Mouse (Mus musculus): Measurements from ENCODE around the gene Xpa.

DNA sequence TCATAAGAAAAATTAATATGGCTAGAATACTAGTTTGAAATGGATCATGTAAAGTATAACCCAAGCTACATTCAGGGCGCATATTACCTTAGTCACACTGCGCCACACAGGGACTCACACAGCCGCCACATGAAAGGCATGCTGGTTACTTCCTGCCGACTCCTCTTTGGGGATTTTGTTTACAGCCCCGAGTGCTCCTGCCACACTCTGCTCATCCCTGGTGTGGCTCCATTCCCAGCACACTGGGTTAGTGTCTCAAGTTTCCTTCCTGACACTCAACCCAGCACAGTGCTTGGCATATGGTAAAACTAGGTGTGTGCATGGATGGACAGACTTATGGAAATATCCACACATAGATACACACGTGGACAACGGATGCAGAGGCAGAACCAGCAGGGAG is 13.9 kb downstream of the Xpa start:
- TF ChIP-seq GATA1 (IDR thresholded peaks at IDR 0.05; ENCODE audit: low read length): no peak
- no peak for TF ChIP-seq TAL1 (IDR thresholded peaks at IDR 0.05; ENCODE audit: low read length)
